Mouse (Mus musculus) layer of hippocampus, postnatal 14 days (tissue): Measurements from ENCODE around the gene Hyal2. TPM values are rescaled to one million over a fixed set of nuclear protein-coding genes. Genes with fewer than 3 reads are reported as not detected.
"Not testable (repeated sequence)": the region's sequence is repeated elsewhere in the genome, so short reads cannot be mapped to it uniquely, and the experiment has no call there.

Source experiments
- DNase-seq, 2 experiments: peaks; one replicate each; pipeline ENCODE4 v3.0.0; 2021 to 2022; ENCODE audit warnings: low spot score in 2 of 2, mixed read lengths in 1 of 2
- total RNA-seq, 2 experiments: library from RNA; stranded (reverse); gene quantifications; 2 replicates each; pipeline ENCODE4 v1.2.3; 2021

Hyal2 gene
- total RNA-seq, 2 experiments from 2014 or later, result 14.6 to 16.8 TPM

DNA sequence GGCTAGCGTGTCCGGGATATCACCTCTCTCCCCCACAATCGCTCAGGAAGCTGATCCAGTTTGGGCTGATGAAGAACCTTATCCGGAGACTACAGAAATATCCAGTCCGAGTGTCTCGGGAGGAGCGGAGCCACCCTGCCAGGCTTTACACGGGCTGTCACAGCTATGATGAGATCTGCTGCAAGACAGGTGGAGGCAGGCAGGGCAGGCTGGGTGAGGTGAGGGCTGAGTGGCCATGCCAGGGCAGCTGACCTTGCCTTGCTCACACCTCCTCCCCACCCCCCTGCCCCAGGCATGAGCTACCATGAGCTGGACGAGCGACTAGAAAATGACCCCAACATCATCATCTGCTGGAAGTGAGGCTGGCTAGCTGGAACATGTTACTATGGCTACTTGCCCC, 22.5 kb upstream of the Hyal2 start:
- no peak for DNase-seq

DNA sequence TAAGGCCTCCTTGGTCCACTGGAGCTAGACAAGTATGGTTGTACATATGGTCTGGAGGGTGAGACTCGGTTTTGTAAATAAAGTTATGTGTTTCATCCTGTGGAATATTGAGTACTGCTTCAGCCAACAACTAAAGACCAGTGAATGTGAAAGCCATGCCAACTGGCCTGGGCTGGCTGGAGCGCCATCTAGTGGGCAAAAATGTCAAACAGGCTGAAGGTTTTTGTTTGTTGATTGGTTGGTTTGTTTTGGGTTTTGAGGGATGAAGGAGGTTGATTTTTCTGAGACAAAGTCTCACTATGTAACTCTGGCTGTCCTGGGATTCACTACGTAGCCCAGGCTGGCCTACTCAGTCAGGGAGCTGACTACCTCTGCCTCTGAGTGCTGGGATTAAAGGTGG, 22.1 kb upstream of the Hyal2 start:
- peak in 1 of 2 experiments; percentile 78 for DNase-seq

DNA sequence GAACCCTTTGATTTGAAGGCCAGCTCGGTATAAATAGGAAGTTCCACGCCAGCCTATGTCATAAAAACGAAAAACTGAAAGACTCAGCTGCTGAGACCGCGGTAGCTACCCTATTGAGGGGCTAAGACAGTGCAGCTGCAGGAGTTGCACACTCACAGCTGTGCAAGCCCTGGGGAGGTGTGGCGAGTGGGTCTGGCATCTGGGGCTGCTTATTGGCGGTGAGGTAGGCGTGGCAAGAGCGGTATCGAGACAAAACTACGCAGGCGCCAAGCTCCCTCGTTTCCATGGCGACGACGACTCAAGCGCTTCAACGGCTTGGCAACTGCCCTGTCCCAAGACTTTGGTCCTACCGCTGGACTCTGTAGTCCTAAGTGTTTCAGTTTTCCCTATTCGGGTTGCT, 20.7 kb upstream of the Hyal2 start, which contains the start of gene Zmynd10:
Zmynd10 (plus strand) TSS at position 273 of the 400 bp plus-strand sequence.
- DNase-seq, result peak; percentile 79 to 85

DNA sequence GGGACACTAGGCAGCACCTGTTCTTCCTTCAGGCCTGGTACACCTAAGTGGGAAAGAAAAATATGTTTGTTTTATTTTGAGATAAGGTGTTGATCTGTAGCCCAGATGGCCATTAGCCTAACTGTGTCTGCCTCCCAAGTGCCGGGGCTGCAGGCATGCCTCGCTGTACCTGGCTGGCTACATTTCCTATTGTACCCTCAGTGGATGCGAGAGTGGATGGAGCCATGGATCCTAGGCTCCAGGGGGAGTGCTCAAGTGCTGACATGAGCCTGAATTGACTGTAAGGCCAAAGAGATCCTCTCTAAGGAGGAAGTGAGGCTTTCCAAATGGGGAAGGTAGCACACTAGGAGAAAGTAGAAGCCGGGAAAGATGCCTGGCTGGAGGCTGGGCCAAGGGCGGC, 19.8 kb upstream of the Hyal2 start:
- no peak for DNase-seq

DNA sequence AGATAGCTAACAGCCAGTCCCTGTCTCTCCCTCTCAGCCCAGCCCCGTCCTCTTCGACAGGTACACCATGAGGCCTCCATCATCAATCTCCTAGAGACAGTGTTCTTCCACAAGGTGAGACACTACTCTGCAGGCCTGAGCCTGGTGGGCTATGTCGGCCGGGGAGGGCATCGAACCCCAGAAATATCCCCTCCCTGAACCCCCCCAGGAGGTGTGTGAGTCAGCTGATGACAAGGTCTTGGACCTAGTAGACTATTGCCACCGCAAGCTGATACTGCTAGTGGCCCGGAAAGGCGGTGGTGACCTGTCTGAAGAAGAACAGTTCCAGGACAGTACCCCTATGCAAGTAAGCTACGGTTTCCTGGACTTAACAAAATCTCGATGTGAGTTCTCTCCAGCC, 18.9 kb upstream of the Hyal2 start:
- DNase-seq, result no peak

DNA sequence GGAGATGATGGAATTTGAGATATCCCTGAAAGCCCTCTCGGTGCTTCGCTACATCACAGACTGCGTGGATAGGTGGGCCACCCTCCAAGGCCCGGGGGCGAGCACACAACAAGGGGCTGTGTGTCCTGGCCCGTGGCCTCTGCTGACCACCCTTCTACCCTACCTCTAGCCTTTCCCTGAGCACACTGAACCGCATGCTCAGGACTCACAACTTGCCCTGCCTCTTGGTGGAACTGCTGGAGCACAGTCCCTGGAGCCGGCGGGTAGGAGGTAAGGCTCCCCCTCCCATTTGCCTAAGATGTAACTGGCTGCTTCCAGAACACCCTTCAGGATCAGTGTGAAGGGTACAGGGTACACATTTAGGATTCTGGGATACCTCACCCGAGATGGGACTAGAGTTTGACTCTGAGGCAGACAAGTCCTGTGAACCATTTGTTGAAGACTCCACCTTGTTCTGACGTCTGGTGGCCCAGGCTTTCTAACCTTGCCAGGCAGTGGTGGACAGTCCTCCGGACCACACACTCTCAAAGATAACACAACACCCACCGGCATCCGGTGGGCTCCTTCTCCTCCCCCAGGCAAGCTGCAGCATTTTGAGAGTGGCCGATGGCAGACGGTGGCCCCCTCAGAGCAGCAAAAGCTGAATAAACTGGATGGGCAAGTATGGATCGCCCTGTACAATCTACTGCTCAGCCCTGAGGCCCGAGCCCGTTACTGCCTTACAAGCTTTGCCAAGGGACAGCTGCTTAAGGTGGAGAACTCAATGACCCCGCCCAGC, 18.3 kb upstream of the Hyal2 start:
- no peak for DNase-seq

DNA sequence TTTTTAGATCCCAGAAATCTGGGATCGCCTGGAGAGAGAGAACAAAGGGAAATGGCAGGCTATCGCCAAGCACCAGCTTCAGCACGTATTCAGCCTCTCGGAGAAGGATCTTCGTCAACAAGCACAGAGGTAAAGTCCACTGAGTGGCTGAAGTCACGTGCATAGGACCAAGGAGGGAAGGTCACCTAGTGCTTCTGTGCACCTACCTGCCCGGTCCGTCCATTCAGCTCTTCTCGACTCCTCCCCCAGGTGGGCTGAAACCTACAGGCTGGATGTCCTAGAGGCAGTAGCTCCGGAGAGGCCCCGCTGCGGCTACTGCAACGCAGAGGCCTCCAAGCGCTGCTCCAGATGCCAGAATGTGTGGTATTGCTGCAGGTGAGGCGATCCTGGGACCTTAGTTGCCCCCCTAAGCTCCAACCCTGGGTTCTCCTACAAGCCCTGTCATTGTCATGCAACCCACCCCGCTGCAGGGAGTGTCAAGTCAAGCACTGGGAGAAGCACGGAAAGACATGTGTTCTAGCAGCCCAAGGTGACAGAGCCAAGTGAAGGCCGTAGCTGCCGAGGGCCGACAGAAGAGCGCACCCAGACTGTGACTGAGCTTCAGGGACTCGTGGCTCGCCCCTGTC, 17.1 kb upstream of the Hyal2 start:
- DNase-seq, result no peak

DNA sequence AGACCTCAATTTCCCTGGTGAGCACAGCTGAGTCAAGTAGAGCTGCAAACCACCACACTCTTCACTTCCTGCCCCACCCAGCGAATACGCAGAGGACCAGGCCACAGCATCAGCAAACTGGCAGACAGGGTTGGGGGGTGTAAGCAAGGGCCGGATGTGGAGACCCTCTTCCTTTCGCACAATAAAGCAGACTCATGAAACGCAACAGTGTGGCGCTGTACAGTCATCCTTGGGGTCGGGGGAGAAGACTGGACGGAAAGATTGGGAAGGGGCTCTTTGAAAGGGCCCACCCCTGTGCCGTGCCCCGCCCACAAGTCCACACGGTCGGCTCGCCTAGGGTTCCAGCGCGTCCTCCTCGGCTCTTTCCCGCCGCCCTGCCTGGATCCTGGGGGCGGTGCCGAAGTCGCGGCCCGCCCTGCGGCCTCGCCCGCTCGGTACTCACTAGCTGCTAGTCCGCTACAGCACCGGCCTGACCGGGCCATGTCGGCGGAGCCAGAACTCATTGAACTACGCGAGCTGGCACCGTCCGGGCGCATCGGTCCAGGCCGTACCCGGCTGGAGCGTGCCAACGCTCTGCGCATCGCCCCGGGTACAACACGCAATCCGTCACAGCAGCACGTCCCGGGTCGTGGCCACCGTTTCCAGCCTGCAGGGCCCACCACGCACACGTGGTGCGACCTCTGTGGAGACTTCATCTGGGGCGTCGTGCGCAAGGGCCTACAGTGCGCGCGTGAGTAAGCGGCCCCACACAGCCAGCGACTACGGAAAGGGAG, 16.4 kb upstream of the Hyal2 start, which contains the start of gene Rassf1:
Rassf1 (plus strand) TSS at position 439 of the 773 bp plus-strand sequence.
- no peak for DNase-seq

DNA sequence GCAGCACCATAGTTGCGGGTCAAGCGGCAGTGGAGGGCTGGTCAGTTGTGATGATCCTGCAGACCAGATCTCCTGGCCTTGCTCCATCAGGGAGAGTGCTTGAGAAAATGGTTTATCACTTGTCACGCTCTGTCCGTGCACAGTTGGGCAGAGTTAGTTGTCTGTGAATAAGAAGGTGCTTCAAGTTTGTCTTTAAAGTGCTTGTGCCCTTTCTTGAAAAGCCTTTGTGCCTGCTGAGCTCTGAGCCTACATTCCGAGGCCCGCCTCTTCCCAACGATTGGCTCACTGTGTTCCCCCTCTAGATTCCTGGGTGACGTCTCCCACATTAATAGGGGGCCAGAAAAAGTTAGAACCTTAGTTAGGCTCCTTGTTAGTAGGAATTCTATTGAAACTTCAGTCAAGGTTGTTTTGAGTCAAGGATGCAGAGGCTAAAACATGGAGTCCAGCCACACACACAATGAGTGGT, 15.8 kb upstream of the Hyal2 start:
- DNase-seq, result no peak

DNA sequence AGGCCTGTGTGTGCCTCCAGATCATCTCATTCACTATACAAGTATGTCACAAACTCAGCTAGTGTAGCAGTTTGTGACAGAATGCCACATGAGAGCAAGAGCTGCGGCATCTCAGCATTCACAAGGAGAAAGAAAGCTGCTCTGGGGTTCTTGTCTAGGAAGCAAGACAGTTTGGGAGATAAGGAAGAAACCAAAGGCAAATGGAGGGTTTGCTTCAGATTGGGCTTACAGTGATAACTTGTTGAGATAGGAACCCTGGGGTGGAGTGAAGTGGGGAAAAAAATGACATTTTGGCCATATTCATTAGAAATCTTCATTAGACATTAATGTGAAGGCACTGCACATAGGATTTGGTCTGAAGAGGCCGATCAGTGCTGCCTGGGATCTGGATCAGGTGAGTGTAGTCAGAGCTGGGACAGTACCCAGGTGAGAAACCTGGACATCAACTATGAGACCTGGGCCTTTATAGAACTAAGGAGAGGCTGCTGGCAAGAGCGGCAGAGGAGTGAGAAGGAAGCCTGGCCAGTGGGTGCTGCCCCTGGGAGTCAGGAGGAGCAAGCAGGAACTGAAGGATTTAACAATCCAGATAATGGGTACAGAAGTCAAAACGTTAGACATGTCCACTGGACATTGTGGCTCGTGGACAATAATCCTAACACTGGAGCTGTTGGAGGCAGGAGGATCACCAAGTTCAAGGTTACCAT, 14.9 kb upstream of the Hyal2 start:
- no peak for DNase-seq

DNA sequence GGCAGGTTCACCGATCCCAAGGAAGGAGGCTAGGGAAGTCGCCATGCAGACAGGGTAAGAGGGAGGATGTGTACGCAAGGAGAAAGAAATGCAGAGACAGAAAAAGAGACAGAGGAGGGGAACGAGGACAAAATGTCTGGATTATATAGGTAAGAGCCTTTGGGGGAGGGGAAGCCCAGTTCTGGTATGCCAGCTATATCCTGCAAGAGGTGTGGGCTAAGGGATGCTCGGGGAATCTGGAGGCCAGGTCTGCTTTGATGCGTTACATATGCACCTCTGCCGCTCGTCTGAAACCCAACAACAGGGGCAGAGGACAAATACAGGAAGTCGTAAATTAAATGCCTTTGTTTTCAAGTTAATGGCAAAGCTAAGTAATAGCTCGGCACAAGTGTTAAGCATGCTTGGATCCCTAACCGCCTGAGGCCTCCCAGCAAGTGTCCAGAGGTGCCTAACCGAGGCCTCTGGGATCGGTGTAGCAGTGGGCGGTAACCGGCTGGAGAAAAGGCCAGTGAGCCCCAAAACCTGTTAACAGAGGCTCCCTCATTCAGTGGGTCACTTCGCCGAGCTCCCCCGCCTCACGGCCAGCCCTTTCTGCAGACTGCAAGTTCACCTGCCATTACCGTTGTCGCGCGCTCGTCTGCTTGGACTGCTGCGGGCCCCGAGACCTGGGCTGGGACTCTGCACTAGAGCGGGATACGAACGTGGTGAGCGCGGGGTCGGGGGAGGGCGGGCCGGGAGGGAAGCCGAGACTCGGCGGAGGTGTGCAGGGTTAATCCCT, 14.0 kb upstream of the Hyal2 start:
- DNase-seq, result no peak

DNA sequence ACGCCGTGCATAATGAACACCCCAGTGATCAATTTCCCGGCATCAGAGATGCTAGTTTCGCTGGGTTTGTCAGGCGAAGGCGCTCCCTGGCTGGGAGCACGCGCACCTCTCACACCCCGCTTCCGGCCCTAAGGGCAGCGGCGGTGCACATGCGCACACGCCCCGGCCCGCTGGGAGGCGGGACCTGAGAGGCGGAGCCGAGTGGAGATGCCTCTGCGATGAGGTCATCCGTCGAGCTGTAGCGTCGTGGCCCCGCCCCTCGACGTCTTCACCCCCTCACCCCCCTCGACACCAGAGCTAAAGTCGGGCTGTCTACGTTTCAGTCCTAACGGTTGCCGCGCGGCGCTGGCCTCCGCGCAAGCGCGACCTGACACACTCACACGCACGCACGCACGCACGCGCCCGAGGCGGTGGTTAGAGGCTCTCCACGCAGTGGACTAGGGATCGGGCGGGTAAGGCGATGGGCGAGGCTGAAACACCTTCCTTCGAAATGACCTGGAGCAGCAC, 13.4 kb upstream of the Hyal2 start:
- peak; percentile 87 to 96 for DNase-seq

DNA sequence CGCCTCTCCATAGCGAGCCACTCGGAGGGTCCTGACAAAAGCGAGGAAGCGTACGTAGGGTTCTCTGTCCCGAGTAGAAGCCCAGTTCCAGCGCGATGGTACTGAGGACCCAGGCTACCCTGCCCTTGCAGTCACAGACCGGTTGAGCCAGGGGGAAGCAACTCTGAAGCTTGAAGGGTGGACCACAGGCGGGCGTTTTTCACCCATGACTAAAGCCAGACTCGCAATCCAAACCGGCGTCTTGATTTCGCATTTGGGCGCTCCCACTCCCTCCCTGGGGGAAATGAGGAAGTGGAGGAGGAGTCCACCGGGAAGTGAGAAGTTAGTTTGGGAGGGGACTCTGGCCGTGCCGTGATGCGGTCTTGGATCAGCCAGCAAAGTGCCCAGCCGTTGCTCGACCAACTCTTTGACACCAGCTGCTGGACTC, 12.7 kb upstream of the Hyal2 start:
- DNase-seq, result no peak

DNA sequence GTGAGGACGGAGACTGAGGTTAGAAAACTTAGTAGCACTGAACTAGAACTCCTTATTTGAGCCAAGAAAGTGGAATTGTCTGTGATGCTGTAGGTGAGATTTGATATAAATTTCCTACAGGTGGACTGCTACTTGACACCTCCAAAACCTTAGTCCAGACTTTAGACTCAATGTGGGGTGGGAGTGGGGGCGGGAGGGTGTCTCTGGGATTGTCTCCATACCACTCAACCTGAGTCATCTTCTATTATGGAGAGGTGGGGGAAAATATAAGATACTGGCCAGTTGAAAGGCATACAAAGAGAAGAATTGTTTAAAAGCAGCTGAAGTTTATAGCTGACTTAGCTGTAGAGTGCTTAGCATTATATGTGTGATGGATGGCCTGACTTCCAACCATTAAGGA, 12.0 kb upstream of the Hyal2 start:
- DNase-seq, result no peak

DNA sequence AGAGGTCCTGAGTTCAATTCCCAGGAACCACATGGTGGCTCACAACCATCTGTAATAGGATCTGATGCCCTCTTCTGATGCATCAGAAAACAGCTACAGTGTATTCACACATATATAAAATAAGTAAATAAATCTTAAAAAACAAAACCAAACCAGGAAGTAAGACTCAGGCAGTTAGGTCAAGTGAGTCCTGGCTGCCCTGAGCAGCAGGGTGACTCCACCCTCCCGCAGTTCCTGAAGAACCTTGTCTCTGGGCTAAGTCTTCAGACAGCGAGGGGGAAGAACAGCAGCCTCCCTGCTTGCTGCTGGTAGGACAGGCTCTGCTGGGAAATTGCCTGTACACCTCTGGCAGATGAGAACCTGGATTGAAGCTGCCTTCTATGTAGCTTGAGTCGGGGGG, 11.4 kb upstream of the Hyal2 start:
- no peak for DNase-seq

DNA sequence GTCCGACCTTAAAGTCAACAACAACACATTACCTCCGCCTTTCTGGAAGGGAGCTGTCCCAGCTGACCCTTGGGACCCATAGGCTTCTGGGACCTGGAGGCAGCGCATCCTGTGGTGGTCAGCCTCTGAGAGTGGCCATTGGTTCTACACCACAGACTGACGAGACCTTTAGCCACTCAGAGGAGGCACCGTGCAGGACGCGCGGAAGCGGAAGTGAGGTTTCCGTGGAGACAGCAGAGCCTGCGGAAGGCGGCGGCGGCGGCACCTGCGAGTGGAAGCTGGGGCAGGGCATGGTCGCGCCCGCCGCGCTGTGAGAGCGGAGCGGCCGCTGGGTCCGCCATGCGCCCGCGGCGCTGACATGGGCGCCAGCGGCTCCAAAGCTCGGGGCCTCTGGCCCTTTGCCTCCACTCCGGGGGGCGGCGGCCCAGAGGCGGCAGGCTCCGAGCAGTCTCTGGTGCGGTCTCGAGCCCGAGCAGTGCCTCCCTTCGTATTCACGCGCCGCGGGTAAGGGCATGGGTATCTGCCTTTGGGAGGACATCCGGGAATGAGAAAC, 4.6 kb upstream of the Hyal2 start, which contains the start of gene Tusc2:
Tusc2 (plus strand) TSS at position 227 of the 553 bp plus-strand sequence.
- DNase-seq, result peak; percentile 90 to 97

DNA sequence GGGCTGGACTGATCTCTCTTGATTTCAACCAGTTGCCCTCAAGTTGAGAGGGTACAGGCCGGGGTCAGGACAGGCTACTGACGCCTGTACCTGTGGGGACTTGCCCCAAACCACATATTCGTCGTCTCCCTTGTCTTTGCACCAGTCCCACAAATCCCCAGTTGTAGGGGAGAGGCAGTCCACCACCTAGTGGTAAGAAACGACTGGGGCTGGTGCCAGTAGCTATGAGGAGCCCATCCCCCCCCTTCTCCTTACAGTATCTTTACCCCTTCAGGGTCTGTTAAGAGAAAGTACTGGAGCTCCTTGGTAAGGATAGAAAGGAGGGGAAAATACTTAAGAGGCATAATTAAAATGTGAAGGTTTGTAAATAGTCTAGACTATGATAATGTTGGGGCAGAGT, 2.2 kb upstream of the Hyal2 start:
- not testable (repeated sequence) for DNase-seq

DNA sequence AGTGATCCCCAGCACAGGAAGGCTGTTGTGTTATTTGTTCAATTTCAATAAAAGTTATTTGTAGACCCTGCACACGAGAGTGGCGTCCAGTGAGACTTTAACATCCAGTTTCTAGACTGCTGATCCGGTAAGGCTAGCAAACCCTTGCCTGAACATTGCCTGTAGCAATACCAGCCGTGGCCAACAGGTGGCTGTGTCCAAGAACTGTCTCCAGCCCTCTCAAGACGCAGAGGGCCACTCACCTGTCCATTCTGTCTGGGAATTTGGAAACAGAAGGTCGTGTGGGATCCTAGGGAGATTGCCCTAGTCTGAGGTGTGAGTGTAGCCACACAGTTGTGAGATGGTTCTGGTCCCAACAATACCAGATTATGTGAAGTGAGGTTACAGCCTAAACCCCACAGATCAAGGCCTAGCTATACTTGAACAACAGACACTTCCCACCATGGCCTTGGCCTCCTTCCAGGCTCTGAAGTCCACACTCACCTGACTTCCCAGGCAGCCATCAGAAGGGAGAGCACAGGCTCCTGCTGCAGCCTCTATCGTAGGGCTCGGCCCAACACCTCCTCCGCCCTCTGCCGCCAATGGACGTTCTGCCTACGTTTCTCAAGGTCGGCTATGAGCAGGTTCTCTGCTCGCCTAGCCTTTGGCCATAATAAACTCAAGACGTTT, 1.6 kb upstream of the Hyal2 start:
- peak; percentile 58 to 70 for DNase-seq

DNA sequence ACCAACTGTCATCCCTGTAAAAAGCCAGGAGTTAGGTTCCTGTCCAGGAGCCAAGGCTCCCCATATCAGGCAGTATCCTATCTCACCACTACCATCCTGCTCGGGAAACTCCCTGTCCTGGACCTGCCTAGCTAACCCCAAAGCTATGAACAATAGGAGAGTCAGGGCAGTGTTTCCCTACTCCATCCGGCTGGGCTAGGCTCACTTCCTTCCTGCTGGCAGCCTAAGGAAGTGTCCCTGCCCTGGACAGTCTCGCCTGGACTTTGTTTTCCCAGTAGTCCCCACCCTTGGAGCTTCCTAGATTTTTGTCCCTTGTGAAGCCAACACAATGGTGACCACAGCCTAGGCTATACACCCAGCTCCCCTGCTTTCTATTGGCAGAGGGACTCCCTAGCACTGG, 890 bp upstream of the Hyal2 start:
- no peak for DNase-seq
